Mouse (Mus musculus): ENCODE measurements at regions not wholly inside any gene's neighbourhood (a gene's known extent, or its start where the extent isn't known, plus 50 kb on each side); places are given as distances from the start of the nearest gene placed in this dataset.
A peak's percentile ranks its signal among the peaks of the same experiment; 100 is the strongest.

- DNase-seq (ENCODE audit: low spot score) = no peak
Measured at GRCm38 (mm10) chr4:55740062-55740461, 207.8 kb upstream of the Klf4 start.

- DNase-seq (ENCODE audit: low spot score) = no peak
Measured at GRCm38 (mm10) chr4:55738714-55739113, 206.4 kb upstream of the Klf4 start.

DNA sequence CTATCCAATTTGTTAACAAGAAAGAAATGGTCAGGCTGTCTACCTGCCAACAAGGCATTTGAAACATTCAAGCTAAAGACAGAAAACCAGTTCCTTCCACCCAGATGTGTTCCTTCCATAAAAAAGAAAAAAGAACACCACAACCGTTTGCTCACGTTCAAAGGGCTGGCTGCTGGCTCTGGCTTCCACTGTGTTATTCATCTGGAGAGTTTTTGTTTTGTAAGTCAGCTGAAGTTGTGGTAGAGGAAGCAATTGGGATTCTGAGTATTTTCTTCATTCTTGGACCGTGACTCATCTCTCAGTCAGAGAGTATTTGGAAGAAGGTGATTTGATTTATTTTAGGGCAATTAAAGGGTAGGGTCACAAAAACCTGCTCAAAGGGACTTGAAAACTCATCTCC is 203.2 kb upstream of the Klf4 start:
- no peak for DNase-seq (ENCODE audit: low spot score)

GRCm38 (mm10) chr4:55734331-55734730 is 202.1 kb upstream of the Klf4 start:
- no peak for DNase-seq (ENCODE audit: low spot score)

GRCm38 (mm10) chr4:55733223-55733622 is 201.0 kb upstream of the Klf4 start:
- DNase-seq (ENCODE audit: low spot score) = no peak

- DNase-seq (ENCODE audit: low spot score) = no peak
Measured at GRCm38 (mm10) chr4:55732006-55732405, 199.7 kb upstream of the Klf4 start.

- DNase-seq (ENCODE audit: low spot score) = no peak
Measured at GRCm38 (mm10) chr4:55730266-55730665, 198.0 kb upstream of the Klf4 start.

GRCm38 (mm10) chr4:55727178-55727577 is 194.9 kb upstream of the Klf4 start:
- DNase-seq (ENCODE audit: low spot score) = no peak

DNA sequence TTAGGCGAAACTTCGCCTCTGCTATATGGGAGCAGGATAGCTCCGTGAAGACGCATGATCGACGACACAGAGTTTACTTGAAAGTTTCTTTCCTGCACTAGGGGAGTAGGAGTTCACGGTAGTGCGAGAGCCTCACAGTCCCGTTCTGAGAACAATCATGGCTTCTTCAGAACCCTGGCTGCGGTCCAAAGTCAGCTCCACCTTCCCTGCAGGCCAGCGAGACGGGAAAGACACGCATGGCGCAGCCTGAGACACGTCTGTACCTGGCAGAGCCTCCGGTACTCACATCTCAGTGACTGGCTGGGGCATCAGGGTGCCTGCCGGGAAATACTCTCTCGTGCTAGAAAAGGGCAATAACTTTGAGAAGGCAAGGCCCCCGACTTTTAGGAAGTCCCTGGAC is 193.8 kb upstream of the Klf4 start:
- no peak for DNase-seq (ENCODE audit: low spot score)

- DNase-seq (ENCODE audit: low spot score) = no peak
Measured at GRCm38 (mm10) chr4:55724286-55724685, 192.0 kb upstream of the Klf4 start.

DNA sequence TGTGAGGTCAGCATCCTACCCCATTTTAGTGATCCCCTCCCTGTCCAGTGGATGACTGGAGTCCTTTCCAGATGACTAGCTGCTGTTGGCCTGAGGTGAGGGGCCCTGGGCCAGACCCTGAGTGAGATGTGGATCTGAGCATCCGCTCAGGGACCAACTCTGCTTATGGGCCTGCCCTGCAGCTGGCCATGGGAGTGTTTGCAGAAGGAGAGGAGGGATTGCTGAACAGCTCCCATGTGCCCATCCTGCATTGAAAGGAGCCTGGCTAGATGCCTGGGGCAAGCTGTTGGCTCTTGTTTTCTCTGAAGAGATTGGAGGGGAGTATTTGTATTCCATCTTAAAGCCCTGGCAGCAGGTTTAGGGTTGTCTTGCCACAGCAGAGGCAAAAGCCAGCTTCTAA is 190.9 kb upstream of the Klf4 start:
- no peak for DNase-seq (ENCODE audit: low spot score)

GRCm38 (mm10) chr4:55722388-55722787 is 190.1 kb upstream of the Klf4 start:
- DNase-seq (ENCODE audit: low spot score) = no peak

DNA sequence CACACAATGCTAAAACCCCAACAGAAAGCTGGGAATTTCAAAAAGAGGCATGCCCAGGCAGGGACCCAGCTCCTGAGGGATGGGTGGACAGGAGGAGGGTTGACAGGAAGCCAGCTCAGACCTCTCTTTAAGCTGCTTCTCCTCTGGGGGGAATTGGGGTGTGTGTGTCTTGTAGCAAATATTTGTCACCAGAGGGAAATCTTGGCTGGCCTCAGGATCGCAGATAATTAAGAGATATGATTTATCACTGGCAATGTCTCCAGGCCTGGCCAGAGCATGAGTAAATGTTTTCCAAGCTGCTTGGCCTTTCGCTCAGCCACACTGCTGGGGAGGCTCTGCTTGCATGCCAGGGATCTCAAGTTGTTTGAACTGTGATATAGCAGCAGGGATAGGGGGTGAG is 189.6 kb upstream of the Klf4 start:
- DNase-seq (ENCODE audit: low spot score) = no peak

- DNase-seq (ENCODE audit: low spot score) = no peak
Measured at GRCm38 (mm10) chr4:55718438-55718837, 186.2 kb upstream of the Klf4 start.

DNA sequence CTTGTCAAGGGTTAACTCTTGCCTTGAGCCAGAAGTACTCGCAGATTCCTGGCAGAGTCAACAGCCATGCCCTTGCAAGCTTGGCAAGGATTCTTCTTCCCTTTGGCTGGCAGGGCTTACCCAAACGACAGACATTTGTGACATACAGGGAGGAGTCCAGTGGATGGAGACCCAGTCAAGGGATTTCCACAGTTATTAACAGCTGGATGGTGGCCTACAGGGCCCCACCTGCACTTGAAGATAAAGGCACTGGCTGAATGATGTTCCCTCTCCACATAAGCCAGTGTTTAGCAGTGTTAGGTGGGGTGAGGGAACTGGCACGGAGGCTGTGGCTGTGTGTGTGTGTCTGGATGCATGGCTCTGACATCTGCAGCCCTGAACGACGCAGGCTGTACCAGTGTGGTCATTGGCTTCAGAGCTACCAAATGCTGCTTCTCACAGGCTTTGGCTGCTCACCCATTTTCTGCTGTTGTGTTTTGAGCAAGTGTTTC is 183.9 kb upstream of the Klf4 start:
- no peak for DNase-seq (ENCODE audit: low spot score)

DNA sequence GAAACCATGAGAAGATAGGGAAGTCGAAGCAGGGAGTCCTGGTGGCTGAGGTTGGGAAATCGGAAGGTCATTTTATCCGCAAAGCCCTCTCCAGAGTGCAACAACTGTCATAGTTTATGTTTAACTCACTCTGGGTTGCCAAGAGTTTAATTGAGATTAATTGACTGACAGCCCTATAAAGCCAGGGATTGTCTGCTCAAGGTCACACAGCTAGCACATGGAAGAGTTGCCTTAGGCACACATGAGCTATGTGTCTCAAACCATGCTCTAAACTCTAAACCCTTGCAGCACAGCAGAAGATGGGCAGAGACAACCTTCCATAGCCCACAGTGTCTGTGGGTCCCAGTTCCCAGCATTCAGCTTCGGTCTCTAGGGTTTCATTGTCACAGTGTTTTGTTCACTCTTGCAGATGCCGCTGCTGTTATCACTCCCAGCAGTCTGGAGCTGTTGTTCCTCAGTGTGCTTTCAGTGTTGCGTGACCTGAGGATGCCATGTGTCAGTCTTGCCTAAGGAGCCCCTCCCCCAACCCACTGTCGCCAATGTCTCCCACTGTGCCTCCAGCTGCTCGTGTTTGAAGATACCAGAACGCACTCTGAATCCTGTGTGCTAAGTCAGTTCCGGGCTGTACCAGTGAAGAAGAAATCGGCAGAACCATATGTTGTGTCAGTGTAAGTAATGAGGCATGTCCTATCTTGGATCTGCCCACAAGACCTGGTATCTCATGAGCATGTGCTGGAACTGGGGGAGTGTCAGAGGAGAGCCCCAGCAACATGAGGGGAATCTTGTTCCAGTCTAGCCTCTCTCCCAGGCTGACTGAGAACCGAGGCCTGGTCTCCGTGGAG is 179.5 kb upstream of the Klf4 start:
- DNase-seq (ENCODE audit: low spot score) = peak; percentile 27

- no peak for DNase-seq (ENCODE audit: low spot score)
Measured at GRCm38 (mm10) chr4:55710476-55710875, 178.2 kb upstream of the Klf4 start.

DNA sequence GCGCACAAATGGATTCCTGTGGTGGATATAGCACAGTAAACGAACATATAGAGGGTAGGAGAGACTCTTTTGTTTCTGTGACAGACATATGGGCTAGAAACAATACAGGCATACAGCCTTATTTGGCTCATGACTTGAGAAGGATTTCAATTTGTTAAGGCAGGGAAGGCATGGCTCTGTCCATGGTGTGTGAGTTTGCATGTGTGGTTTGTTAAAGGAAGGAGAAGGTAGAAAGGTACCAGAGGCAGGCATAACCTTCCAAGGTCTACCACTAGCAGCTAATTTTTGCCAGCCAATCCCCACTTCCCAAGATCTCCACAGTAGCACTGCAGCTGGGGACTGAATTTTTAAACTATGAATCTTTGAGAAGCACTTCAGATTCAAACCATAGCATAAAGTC is 176.5 kb upstream of the Klf4 start:
- DNase-seq (ENCODE audit: low spot score) = no peak

DNA sequence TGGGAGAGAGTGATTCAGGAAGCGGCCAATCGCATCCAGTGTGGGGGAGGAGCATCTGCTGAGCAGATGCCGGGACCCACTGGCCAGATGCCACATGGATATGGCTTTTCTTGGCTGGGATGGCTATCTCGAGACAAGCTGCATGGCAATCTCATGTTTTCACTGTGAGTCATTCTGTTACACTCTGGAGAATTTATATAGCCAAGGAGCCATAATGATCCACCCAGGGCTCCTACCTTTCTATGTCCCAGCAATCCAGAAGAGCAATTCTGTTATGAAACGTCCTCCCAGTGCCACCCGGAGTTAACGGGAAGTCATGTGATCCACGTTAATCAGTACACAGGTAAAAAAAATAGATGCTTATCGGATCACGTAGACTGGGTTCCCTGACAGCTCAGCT is 175.7 kb upstream of the Klf4 start:
- DNase-seq (ENCODE audit: low spot score) = no peak

DNA sequence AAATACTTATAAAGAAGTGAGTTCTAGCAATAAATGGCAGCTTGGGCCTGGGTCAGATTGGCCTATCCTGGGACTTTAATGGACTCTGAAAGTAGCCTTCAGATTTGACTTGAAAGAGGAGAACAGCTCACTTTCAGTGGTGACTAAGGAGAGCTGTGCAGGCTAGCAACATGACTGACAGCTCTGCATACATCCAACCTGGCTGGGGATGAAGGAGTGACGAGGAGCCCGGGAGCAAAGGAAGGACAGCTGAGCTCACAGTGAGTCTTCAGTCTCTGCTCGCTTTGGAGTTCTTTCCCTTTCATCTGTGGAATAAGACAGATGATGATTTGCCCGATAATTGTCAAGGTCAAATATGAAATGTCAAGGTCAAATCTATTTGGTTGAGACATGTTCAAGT is 172.7 kb upstream of the Klf4 start:
- DNase-seq (ENCODE audit: low spot score) = no peak

- no peak for DNase-seq (ENCODE audit: low spot score)
Measured at GRCm38 (mm10) chr4:55703346-55703916, 171.2 kb upstream of the Klf4 start.

DNA sequence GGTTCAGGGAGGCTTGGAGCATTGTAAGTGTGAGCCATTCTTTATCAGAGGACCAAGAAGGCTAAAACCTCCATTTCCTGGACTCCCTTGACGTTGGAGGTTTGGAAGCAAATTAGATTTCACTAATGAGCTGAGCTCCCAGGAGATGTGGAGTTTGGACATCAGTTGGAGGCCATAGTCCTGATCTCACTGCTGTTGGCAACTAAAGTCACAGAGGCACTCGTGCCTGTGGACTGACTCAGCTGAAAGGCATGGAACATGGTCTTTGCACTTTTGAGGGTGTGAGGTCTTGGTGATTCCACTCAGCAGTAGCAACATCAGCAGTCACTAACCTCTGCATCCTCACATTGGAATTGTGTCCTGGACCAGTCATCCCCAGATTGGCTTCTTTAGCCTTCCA is 169.1 kb upstream of the Klf4 start:
- no peak for DNase-seq (ENCODE audit: low spot score)

- no peak for DNase-seq (ENCODE audit: low spot score)
Measured at GRCm38 (mm10) chr4:55699917-55700316, 167.7 kb upstream of the Klf4 start.

- DNase-seq (ENCODE audit: low spot score) = no peak
Measured at GRCm38 (mm10) chr4:55699161-55699560, 166.9 kb upstream of the Klf4 start.
